Mouse (Mus musculus) spleen, adult 2 months (tissue): ENCODE results near the gene Olfr1410. TPM values are rescaled to one million over a fixed set of nuclear protein-coding genes. Genes with fewer than 3 reads are reported as not detected.

Source experiments
- DNase-seq, 2 experiments: peaks; one replicate each; pipeline versions ENCODE4 v3.0.0 to v3.0.0-alpha.2; 2012 to 2021; ENCODE audit warnings: low spot score in 2 of 2, low read depth in 1 of 2
- H3K27ac ChIP-seq: fragments of 200-500 bp; 2 replicates; pipeline ENCODE4 v1.5.1; 2012; ENCODE audit warnings: low read length, inconsistent platforms; ENCODE audit not compliant: insufficient read depth
- H3K27me3 ChIP-seq: fragments of 200-500 bp; 2 replicates; pipeline ENCODE4 v1.6.1; 2012; ENCODE audit warnings: mild to moderate bottlenecking, moderate library complexity, low read length, inconsistent platforms; ENCODE audit not compliant: control insufficient read depth, insufficient read depth
- H3K36me3 ChIP-seq: fragments of 200-500 bp; 2 replicates; pipeline ENCODE4 v1.6.1; 2012; ENCODE audit warnings: mild to moderate bottlenecking, low read length, inconsistent platforms; ENCODE audit not compliant: control insufficient read depth, insufficient read depth
- H3K4me1 ChIP-seq: fragments of 200-500 bp; 2 replicates; pipeline ENCODE4 v1.6.1; 2011; ENCODE audit warnings: inconsistent platforms; ENCODE audit not compliant: control insufficient read depth, insufficient read depth, insufficient read length
- H3K4me3 ChIP-seq: fragments of 200-500 bp; 2 replicates; pipeline ENCODE4 v1.5.1; 2011; ENCODE audit warnings: mild to moderate bottlenecking, inconsistent platforms; ENCODE audit not compliant: insufficient read depth, insufficient read length; ENCODE audit errors: extremely low read depth
- CTCF ChIP-seq: fragments of 200-500 bp; IDR thresholded peaks from 2 replicates; pipeline ENCODE4 v1.5.1; 2011; ENCODE audit warnings: mild to moderate bottlenecking, inconsistent platforms; ENCODE audit not compliant: insufficient read depth, insufficient read length, insufficient replicate concordance; ENCODE audit errors: extremely low read depth
- POLR2A ChIP-seq: fragments of 200-500 bp; IDR thresholded peaks from 2 replicates; pipeline ENCODE4 v1.6.1; 2011; ENCODE audit warnings: low read depth, low read length, inconsistent platforms
- WGBS: fragments of 180-500 bp; shearing (Covaris S2); methylation state at CpG from one replicate; pipeline ENCODE4 v1.1.7; 2018; 5-methylcytosine and 5-hydroxymethylcytosine counted together
- polyA plus RNA-seq: library from polyadenylated mRNA; depleted of rRNA; stranded (reverse); fragments of >200 nt; gene quantifications from 2 replicates; pipeline ENCODE4 v1.2.3, GENCODE M21; 2012

The Olfr1410 gene
- polyA plus RNA-seq, 1 experiment: not detected

DNA sequence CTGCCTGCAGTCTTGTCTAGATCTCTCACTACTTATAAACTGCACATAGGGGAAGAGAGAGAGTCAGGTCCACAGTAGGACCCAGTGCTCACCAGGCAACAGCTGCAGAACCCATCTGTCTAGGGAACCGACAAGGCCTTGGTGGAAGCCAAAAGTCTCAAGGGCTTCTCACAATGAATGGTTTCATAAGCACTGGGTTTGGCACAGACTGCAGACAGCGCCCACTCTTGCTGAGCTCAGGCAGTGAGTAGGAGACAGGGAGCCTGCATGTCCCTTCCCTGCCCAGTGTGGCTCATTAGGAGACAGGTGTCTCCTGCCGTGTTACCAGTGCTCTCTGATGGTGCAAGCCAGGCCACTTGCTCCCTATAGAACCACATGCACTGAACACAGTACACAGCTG lies 32.6 kb downstream of the Olfr1410 start:
- H3K27ac ChIP-seq: no peak overlapping the region
- peaks cover 20% of the 10 kb centered on the region for H3K36me3 ChIP-seq
- TF ChIP-seq CTCF (no peak), POLR2A (no peak)
- no peak overlapping the region for H3K4me3 ChIP-seq
- 90% methylated on average over 3 of the region's 3 CpGs for WGBS
- no peak for DNase-seq
- H3K4me1 ChIP-seq: peaks cover 12% of the 10 kb centered on the region; the same call in 1 of the 2 replicates
- no peaks in the 10 kb centered on the region for H3K27me3 ChIP-seq

DNA sequence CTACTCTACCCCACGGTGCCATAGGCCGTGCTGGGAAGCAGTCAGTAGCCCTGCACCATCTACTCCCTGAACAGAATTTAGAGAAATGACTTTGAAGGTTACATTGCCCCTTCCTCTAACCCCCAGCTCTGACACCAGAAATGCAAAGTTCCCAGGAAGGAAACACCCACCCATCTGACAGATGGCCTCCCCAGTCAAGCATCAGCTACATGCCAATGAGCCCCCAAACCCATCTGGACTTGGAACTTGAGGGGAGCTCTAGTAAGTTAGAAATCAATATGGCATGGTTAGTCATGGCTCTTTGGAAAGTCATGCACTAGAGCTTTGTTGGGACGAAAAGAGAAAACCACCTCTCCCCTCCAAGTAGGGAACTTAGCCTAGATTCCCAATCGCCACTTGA lies 33.2 kb downstream of the Olfr1410 start:
- DNase-seq: no peak
- H3K27me3 ChIP-seq: no peaks in the 10 kb centered on the region
- peaks cover 12% of the 10 kb centered on the region; the same call in 1 of the 2 replicates for H3K4me1 ChIP-seq
- no peak for TF ChIP-seq POLR2A
- no peak for TF ChIP-seq CTCF
- no peak overlapping the region for H3K27ac ChIP-seq
- H3K4me3 ChIP-seq: no peak overlapping the region
- peaks cover 20% of the 10 kb centered on the region for H3K36me3 ChIP-seq
- WGBS: 95% methylated on average over 4 of the region's 4 CpGs

DNA sequence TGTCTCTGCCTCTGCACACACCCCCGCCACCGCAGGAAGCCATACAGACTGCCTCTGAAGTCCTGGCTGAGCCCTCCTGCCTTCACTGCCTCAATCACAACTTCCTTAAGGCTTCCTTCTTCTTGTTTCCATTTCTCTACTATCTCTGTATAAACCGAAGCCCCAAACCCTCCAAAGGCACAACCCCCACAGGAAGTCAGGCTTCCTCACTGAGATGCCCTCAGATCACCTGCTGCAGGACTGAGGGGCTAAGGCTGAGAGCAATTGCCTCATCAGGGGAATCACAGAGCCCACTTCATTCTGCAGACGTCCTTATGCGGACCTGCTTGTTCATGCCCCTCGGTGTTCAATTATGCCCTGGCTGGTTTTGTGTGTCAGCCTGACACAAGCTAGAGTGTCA lies 34.8 kb downstream of the Olfr1410 start:
- 30% methylated on average over 6 of the region's 6 CpGs for WGBS
- Histone ChIP-seq H3K4me3 (no peak overlapping the region), H3K27me3 (no peaks in the 10 kb centered on the region), H3K36me3 (peaks cover 20% of the 10 kb centered on the region), H3K27ac (no peak overlapping the region), H3K4me1 (peaks cover 12% of the 10 kb centered on the region; the same call in 1 of the 2 replicates)
- TF ChIP-seq CTCF (no peak), POLR2A (no peak)
- no peak for DNase-seq

DNA sequence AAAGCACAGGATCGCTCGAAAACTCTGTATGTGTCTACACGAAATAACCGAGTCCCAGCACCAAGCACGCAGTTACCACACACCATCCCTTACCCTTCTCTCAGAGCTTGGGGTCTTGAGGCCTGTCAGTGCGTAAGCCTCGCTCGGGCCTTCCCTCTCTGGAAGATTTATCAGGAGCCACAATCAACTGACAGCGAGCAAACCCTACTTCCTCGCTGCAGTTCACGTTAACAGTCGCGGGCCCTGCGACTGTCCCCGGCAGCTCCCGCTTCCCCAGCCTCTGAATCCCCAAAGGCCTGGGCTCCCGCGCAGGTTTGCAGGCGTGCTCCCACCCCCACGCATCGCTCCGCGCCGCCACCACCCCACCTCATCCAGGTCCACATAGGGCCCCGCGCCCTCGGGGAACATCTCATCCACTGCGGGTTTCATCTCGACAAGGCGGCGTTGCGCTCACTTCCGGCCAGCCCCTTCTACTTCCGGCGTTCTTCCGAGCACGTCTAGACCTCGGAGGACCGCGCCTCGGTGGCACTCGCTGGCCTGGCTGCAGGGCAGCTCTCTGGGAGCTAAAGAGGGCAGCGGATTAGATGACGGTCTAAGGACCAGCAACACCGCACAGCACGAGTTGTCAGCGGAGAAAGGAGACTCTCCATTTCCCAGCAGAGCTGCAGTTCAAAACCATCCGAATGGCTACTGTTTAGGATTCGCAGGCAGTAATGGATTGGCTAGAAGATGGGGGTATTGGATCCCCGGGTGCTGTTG lies 36.1 kb downstream of the Olfr1410 start, which contains the start of gene Cops9:
Gene Cops9, minus strand, starts transcription at position 472 of the 759 bp plus-strand sequence.
- peaks cover 13% of the 10 kb centered on the region for H3K36me3 ChIP-seq
- peak within 1 kb of the TSS; percentile 66 for H3K27ac ChIP-seq
- WGBS: 3% methylated on average over 50 of the region's 50 CpGs
- no peaks in the 10 kb centered on the region for H3K27me3 ChIP-seq
- H3K4me3 ChIP-seq: peak within 1 kb of the TSS; percentile 88
- no peak for TF ChIP-seq CTCF
- TF ChIP-seq POLR2A: peak; percentile 18; the same call in 1 of the 2 replicates
- H3K4me1 ChIP-seq: peaks cover 12% of the 10 kb centered on the region; the same call in 1 of the 2 replicates
- DNase-seq: peak; percentile 75 to 85

DNA sequence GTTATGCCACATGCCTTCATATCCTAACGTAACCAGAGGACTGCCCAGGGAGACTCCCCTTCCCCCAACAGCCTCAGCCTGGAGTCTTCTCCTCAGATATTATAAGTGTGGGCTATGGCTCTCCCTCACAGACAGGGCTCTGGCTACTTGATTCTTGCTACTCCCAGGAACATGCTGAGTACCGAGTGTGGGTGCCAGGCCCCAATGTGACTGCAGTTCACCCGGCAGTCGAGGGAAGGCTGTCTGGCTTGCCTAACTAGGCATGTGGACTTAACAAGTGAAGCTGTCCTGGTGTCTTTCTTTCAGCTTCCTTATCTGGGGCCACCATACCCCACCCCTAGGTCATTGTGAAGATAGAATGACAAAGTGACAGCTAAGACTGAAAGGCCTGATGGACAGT lies 38.1 kb downstream of the Olfr1410 start:
- H3K36me3 ChIP-seq: no peaks in the 10 kb centered on the region
- peaks cover 19% of the 10 kb centered on the region; the same call in 1 of the 2 replicates for H3K4me1 ChIP-seq
- 82% methylated on average over 4 of the region's 4 CpGs for WGBS
- H3K4me3 ChIP-seq: no peak overlapping the region
- no peak for DNase-seq
- no peaks in the 10 kb centered on the region for H3K27me3 ChIP-seq
- H3K27ac ChIP-seq: no peak overlapping the region
- TF ChIP-seq CTCF (no peak), POLR2A (no peak)

DNA sequence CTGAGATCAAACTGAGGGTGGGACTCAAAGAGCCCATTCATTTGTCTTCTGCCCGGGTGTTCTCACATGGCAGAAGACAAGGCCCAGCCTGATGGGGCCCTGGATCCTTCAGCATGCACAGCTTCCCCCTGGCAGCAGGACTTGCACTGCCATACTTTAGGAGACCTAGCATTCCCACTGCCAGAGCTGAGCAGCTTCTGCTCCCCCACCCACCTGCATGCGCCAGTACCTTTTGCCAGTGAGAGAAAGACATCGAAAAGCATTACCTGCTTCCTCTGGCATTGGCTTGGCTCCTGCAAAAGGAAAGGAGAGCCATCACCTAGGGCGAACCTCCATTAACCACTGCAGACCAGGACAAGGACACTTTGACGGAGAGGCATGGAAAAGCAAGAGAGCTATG lies 39.3 kb downstream of the Olfr1410 start:
- 83% methylated on average over 5 of the region's 5 CpGs for WGBS

DNA sequence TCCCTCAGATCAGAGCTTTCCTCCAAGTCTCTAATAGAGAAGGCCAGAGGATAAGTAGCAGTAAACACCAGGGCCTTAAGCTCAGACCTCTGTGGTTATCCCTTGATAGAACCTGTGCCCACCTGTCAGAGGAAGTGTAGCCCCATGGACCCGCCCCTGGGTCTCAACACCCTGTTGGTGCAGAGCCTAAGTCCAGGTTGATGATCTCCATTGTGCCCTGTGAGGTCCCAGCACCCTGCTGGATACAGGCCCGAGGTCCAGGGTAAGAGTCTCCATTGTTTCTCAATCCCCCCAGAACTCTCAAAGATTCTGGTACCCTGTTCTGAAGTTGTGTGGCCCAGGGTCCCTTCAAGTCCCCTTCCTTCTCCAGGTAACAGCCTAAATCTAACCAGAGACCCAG lies 40.5 kb downstream of the Olfr1410 start:
- Histone ChIP-seq H3K27me3 (no peaks in the 10 kb centered on the region), H3K4me3 (no peak overlapping the region), H3K4me1 (peaks cover 8% of the 10 kb centered on the region; the same call in 1 of the 2 replicates), H3K36me3 (no peaks in the 10 kb centered on the region), H3K27ac (no peak overlapping the region)
- no peak for DNase-seq
- WGBS: 76% methylated on average over 2 of the region's 2 CpGs
- TF ChIP-seq POLR2A: no peak
- no peak for TF ChIP-seq CTCF

More for the DNA sequence above, 39.3 kb downstream of the Olfr1410 start:
- Histone ChIP-seq H3K27ac (no peak overlapping the region), H3K36me3 (no peaks in the 10 kb centered on the region), H3K27me3 (no peaks in the 10 kb centered on the region), H3K4me1 (peaks cover 19% of the 10 kb centered on the region; the same call in 1 of the 2 replicates), H3K4me3 (no peak overlapping the region)
- TF ChIP-seq CTCF (no peak), POLR2A (no peak)
- no peak for DNase-seq
